Mouse (Mus musculus): ENCODE measurements at regions not wholly inside any gene's neighbourhood (a gene's known extent, or its start where the extent isn't known, plus 50 kb on each side); places are given as distances from the start of the nearest gene placed in this dataset.

GRCm38 (mm10) chr10:43824009-43824408 lies 77.5 kb downstream of the Qrsl1 start:
- no peak for TF ChIP-seq ZC3H11A (IDR thresholded peaks at IDR 0.05; ENCODE audit: borderline replicate concordance, low read depth, low read length)
- no peak for TF ChIP-seq MAFK (IDR thresholded peaks at IDR 0.05; ENCODE audit: insufficient read depth, low read depth, low read length)

All from ES-E14 (cell line).